Mouse (Mus musculus) heart, embryonic 15.5 days (tissue): ENCODE data around the gene Psmb6. TPM values are rescaled to one million over a fixed set of nuclear protein-coding genes. Genes with fewer than 3 reads are reported as not detected.
A peak's percentile ranks its signal among the peaks of the same experiment; 100 is the strongest.
"Not testable (repeated sequence)": the region's sequence is repeated elsewhere in the genome, so short reads cannot be mapped to it uniquely, and the experiment has no call there.

Experiments used
- ATAC-seq: fragments of 200-750 bp; cut with Nextera tagmentation; replicated peaks from 2 replicates; pipeline ENCODE4 v1.8.0; 2017; ENCODE audit warnings: low read depth, moderate TSS enrichment; ENCODE audit not compliant: insufficient number of reproducible peaks, insufficient read depth, low FRiP score
- H3K27ac ChIP-seq: fragments of 300-500 bp; sonication (generic); 2 replicates; pipeline ENCODE4 v1.5.1; 2015; ENCODE audit warnings: mild to moderate bottlenecking, inconsistent platforms
- H3K27me3 ChIP-seq: fragments of 300-500 bp; sonication (generic); 2 replicates; pipeline ENCODE4 v1.6.1; 2015; ENCODE audit warnings: inconsistent platforms
- H3K36me3 ChIP-seq: fragments of 300-500 bp; sonication (generic); 2 replicates; pipeline ENCODE4 v1.6.1; 2015; ENCODE audit warnings: mild to moderate bottlenecking, inconsistent platforms
- H3K4me1 ChIP-seq: fragments of 300-500 bp; sonication (generic); replicated peaks from 2 replicates; pipeline ENCODE4 v1.6.1; 2015; ENCODE audit warnings: inconsistent platforms
- H3K4me2 ChIP-seq: fragments of 300-500 bp; sonication (generic); 2 replicates; pipeline ENCODE4 v1.6.1; 2015; ENCODE audit warnings: inconsistent platforms, mild to moderate bottlenecking, moderate library complexity
- H3K4me3 ChIP-seq: fragments of 300-500 bp; sonication (generic); 2 replicates; pipeline ENCODE4 v1.5.1; 2015; ENCODE audit warnings: mild to moderate bottlenecking, inconsistent platforms
- H3K9ac ChIP-seq: fragments of 300-500 bp; sonication (generic); 2 replicates; pipeline ENCODE4 v1.6.1; 2015; ENCODE audit warnings: mild to moderate bottlenecking, inconsistent platforms
- H3K9me3 ChIP-seq: fragments of 300-500 bp; sonication (generic); replicated peaks from 2 replicates; pipeline ENCODE4 v1.6.1; 2016; ENCODE audit warnings: inconsistent platforms
- WGBS: fragments of 180-500 bp; shearing (Covaris S2); methylation state at CpG from one replicate; pipeline ENCODE4 v1.1.7; 2015; ENCODE audit warnings: mixed read lengths; 5-methylcytosine and 5-hydroxymethylcytosine counted together
- polyA plus RNA-seq: library from polyadenylated mRNA; unstranded; fragments of >200 nt; fragmentation: Nextera tagmentation; extraction: Ambion mirVana; gene quantifications from 2 replicates; pipeline ENCODE4 v1.2.1, GENCODE M21; 2015

Gene Psmb6
- polyA plus RNA-seq, 1 experiment from 2014 or later, result 509 TPM

GRCm38 (mm10) chr11:70524782-70525181 lies 385 bp upstream of the Psmb6 start:
- Histone ChIP-seq H3K9me3 (no peaks in the 10 kb centered on the region), H3K27me3 (no peaks in the 10 kb centered on the region), H3K4me1 (peaks cover 19% of the 10 kb centered on the region), H3K4me3 (peak overlapping the region; percentile 83), H3K9ac (peak overlapping the region; percentile 40), H3K4me2 (peak overlapping the region; percentile 65), H3K36me3 (peaks cover 24% of the 10 kb centered on the region), H3K27ac (no peak overlapping the region)
- no peak; the same call in 1 of the 2 replicates for ATAC-seq
- WGBS, result 5% methylated on average over 8 of the region's 8 CpGs

GRCm38 (mm10) chr11:70525726-70526125 lies 559 bp downstream of the Psmb6 start:
- Histone ChIP-seq H3K4me1 (peaks cover 10% of the 10 kb centered on the region), H3K27me3 (no peaks in the 10 kb centered on the region), H3K36me3 (peaks cover 24% of the 10 kb centered on the region), H3K4me3 (peak overlapping the region; percentile 83), H3K9ac (peak overlapping the region; percentile 80), H3K9me3 (no peaks in the 10 kb centered on the region), H3K4me2 (peak overlapping the region; percentile 79), H3K27ac (0 out of 2 replicates have a peak overlapping the region, but pooled peaks have one; percentile 56)
- no peak for ATAC-seq
- WGBS, result under 1% methylated on average over 12 of the region's 12 CpGs

- peak overlapping the region; percentile 80 for H3K9ac ChIP-seq
- H3K9me3 ChIP-seq, result no peaks in the 10 kb centered on the region
- ATAC-seq, result no peak
- H3K27ac ChIP-seq, result no peak overlapping the region
- peak overlapping the region; percentile 79 for H3K4me2 ChIP-seq
- H3K36me3 ChIP-seq, result peaks cover 24% of the 10 kb centered on the region
- 84% methylated on average over 12 of the region's 12 CpGs for whole genome bisulfite sequencing
- H3K4me1 ChIP-seq, result peaks cover 9% of the 10 kb centered on the region
- peak overlapping the region; percentile 83 for H3K4me3 ChIP-seq
- no peaks in the 10 kb centered on the region for H3K27me3 ChIP-seq
These were observed 1.0 kb downstream of the Psmb6 start for GRCm38 (mm10) chr11:70526211-70526610.

GRCm38 (mm10) chr11:70528610-70529009 lies 3.4 kb downstream of the Psmb6 start:
- Histone ChIP-seq H3K27ac (no peak overlapping the region), H3K9ac (no peak overlapping the region), H3K4me3 (no peak overlapping the region), H3K36me3 (peaks cover 24% of the 10 kb centered on the region), H3K4me1 (peaks cover 9% of the 10 kb centered on the region), H3K9me3 (no peaks in the 10 kb centered on the region), H3K4me2 (no peak overlapping the region), H3K27me3 (no peaks in the 10 kb centered on the region)
- WGBS, result 82% methylated on average over 7 of the region's 7 CpGs
- no peak for ATAC-seq

- not testable (repeated sequence) for H3K9ac ChIP-seq, H3K4me3 ChIP-seq, H3K27me3 ChIP-seq, H3K9me3 ChIP-seq, H3K4me1 ChIP-seq, ATAC-seq, H3K27ac ChIP-seq, H3K4me2 ChIP-seq
- 77% methylated on average over 2 of the region's 2 CpGs for WGBS
- peaks cover 24% of the 10 kb centered on the region for H3K36me3 ChIP-seq
These were observed 5.9 kb downstream of the Psmb6 start for GRCm38 (mm10) chr11:70531065-70531464.

- Histone ChIP-seq H3K36me3 (peaks cover 9% of the 10 kb centered on the region), H3K9me3 (no peaks in the 10 kb centered on the region), H3K9ac (no peak within 1 kb of the TSS), H3K27ac (no peak within 1 kb of the TSS), H3K4me2 (no peak within 1 kb of the TSS), H3K27me3 (no peaks in the 10 kb centered on the region), H3K4me1 (no peaks in the 10 kb centered on the region), H3K4me3 (no peak within 1 kb of the TSS)
- ATAC-seq, result no peak
- 78% methylated on average over 6 of the region's 6 CpGs for WGBS
These were observed 7.7 kb downstream of the Psmb6 start, which contains the start of gene Gm40193 for GRCm38 (mm10) chr11:70532839-70533238. Gm40193 (minus strand) TSS chr11:70532939.

- WGBS, result 14% methylated on average over 9 of the region's 9 CpGs
- H3K27ac ChIP-seq, result peak overlapping the region; percentile 83
- ATAC-seq, result no peak
These were observed 14.3 kb downstream of the Psmb6 start for GRCm38 (mm10) chr11:70539423-70539822.

GRCm38 (mm10) chr11:70539877-70540587 lies 14.9 kb downstream of the Psmb6 start, which contains the start of gene Pld2:
Pld2 (plus strand) TSS chr11:70540064.
- peak within 1 kb of the TSS; percentile 83 for H3K27ac ChIP-seq
- peak within 1 kb of the TSS; percentile 77 for H3K9ac ChIP-seq
- H3K4me1 ChIP-seq, result peaks cover 25% of the 10 kb centered on the region
- WGBS, result under 1% methylated on average over 65 of the region's 65 CpGs
- H3K36me3 ChIP-seq, result no peaks in the 10 kb centered on the region
- no peaks in the 10 kb centered on the region for H3K9me3 ChIP-seq
- H3K4me3 ChIP-seq, result peak within 1 kb of the TSS; percentile 83
- peak within 1 kb of the TSS; percentile 83 for H3K4me2 ChIP-seq
- ATAC-seq, result peak; percentile 95
- H3K27me3 ChIP-seq, result no peaks in the 10 kb centered on the region

More at GRCm38 (mm10) chr11:70539423-70539822, 14.3 kb downstream of the Psmb6 start:
- H3K4me1 ChIP-seq, result peaks cover 21% of the 10 kb centered on the region
- H3K27me3 ChIP-seq, result no peaks in the 10 kb centered on the region
- peak overlapping the region; percentile 77 for H3K9ac ChIP-seq
- peak overlapping the region; percentile 83 for H3K4me3 ChIP-seq
- peak overlapping the region; percentile 83 for H3K4me2 ChIP-seq
- H3K9me3 ChIP-seq, result no peaks in the 10 kb centered on the region
- no peaks in the 10 kb centered on the region for H3K36me3 ChIP-seq

GRCm38 (mm10) chr11:70540928-70541327 lies 15.8 kb downstream of the Psmb6 start:
- Histone ChIP-seq H3K27ac (peak overlapping the region; percentile 83; the same call in 1 of the 2 replicates), H3K4me3 (peak overlapping the region; percentile 83), H3K36me3 (no peaks in the 10 kb centered on the region), H3K4me1 (peaks cover 25% of the 10 kb centered on the region), H3K4me2 (peak overlapping the region; percentile 83), H3K9me3 (no peaks in the 10 kb centered on the region), H3K9ac (peak overlapping the region; percentile 77), H3K27me3 (no peaks in the 10 kb centered on the region)
- 92% methylated on average over 7 of the region's 7 CpGs for WGBS
- ATAC-seq, result no peak

GRCm38 (mm10) chr11:70541415-70541814 lies 16.2 kb downstream of the Psmb6 start:
- no peaks in the 10 kb centered on the region for H3K27me3 ChIP-seq

GRCm38 (mm10) chr11:70544496-70544895 lies 19.3 kb downstream of the Psmb6 start:
- no peak for ATAC-seq
- Histone ChIP-seq H3K9ac (no peak overlapping the region), H3K36me3 (peaks cover 5% of the 10 kb centered on the region; the same call in 1 of the 2 replicates), H3K4me1 (peaks cover 22% of the 10 kb centered on the region), H3K9me3 (no peaks in the 10 kb centered on the region), H3K27me3 (no peaks in the 10 kb centered on the region), H3K4me3 (peak overlapping the region; percentile 10; the same call in 1 of the 2 replicates), H3K4me2 (peak overlapping the region; percentile 36), H3K27ac (0 out of 2 replicates have a peak overlapping the region, but pooled peaks have one; percentile 53)
- 35% methylated on average over 7 of the region's 7 CpGs for WGBS

More at GRCm38 (mm10) chr11:70541415-70541814, 16.2 kb downstream of the Psmb6 start:
- Histone ChIP-seq H3K36me3 (no peaks in the 10 kb centered on the region; the same call in 1 of the 2 replicates), H3K4me1 (peaks cover 25% of the 10 kb centered on the region), H3K4me3 (peak overlapping the region; percentile 83), H3K4me2 (peak overlapping the region; percentile 83), H3K27ac (no peak overlapping the region), H3K9me3 (no peaks in the 10 kb centered on the region), H3K9ac (no peak overlapping the region)
- no peak for ATAC-seq
- 62% methylated on average over 5 of the region's 5 CpGs for WGBS
